Mouse (Mus musculus) stomach, postnatal 0 days (tissue): Measurements from ENCODE around the gene Eif3b. TPM values are rescaled to one million over a fixed set of nuclear protein-coding genes. Genes with fewer than 3 reads are reported as not detected.

Experiments used
- ATAC-seq: fragments of 200-750 bp; cut with Nextera tagmentation; 2 replicates; pipeline ENCODE4 v1.8.0; 2017; ENCODE audit not compliant: low FRiP score, low TSS enrichment
- DNase-seq: peaks from one replicate; pipeline ENCODE4 v3.0.0-alpha.2; 2016; ENCODE audit warnings: low spot score
- H3K27ac ChIP-seq: fragments of 300-500 bp; sonication (generic); replicated peaks from 2 replicates; pipeline ENCODE4 v1.5.1; 2014; ENCODE audit warnings: mild to moderate bottlenecking, control low read depth
- H3K27me3 ChIP-seq: fragments of 300-500 bp; sonication (generic); 2 replicates; pipeline ENCODE4 v1.6.1; 2014; ENCODE audit warnings: low read length; ENCODE audit not compliant: control insufficient read depth, insufficient read depth
- H3K36me3 ChIP-seq: fragments of 300-500 bp; sonication (generic); 2 replicates; pipeline ENCODE4 v1.6.1; 2014; ENCODE audit warnings: low read length, mixed read lengths; ENCODE audit not compliant: control insufficient read depth, insufficient read depth
- H3K4me1 ChIP-seq: fragments of 300-500 bp; sonication (generic); replicated peaks from 2 replicates; pipeline ENCODE4 v1.6.1; 2014; ENCODE audit warnings: antibody characterized with exemption; ENCODE audit not compliant: control insufficient read depth, insufficient read depth
- H3K4me2 ChIP-seq: fragments of 300-500 bp; sonication (generic); replicated peaks from 2 replicates; pipeline ENCODE4 v1.6.1; 2014; ENCODE audit warnings: low read depth, mild to moderate bottlenecking, control low read depth, moderate library complexity
- H3K4me3 ChIP-seq: fragments of 300-500 bp; sonication (generic); 2 replicates; pipeline ENCODE4 v1.5.1; 2014; ENCODE audit warnings: low read depth, low read length, control low read depth
- H3K9ac ChIP-seq: fragments of 300-500 bp; sonication (generic); 2 replicates; pipeline ENCODE4 v1.6.1; 2014; ENCODE audit warnings: mild to moderate bottlenecking, low read length, control low read depth, mixed read lengths
- H3K9me3 ChIP-seq: fragments of 300-500 bp; sonication (generic); 2 replicates; pipeline ENCODE4 v1.6.1; 2016; ENCODE audit warnings: low read length; ENCODE audit not compliant: control insufficient read depth
- CTCF ChIP-seq: IDR thresholded peaks from 2 replicates; pipeline ENCODE4 v1.5.1; 2016; ENCODE audit warnings: antibody characterized with exemption, low read depth, mild to moderate bottlenecking, moderate library complexity
- EP300 ChIP-seq: optimal IDR thresholded peaks from 2 replicates; pipeline ENCODE3; 2016; ENCODE audit warnings: antibody characterized with exemption
- whole genome bisulfite sequencing: fragments of 180-500 bp; shearing (Covaris S2); extraction: QIAGEN DNeasy Blood & Tissue Kit; methylation state at CpG from one replicate; pipeline ENCODE4 v1.1.7; 2014; 5-methylcytosine and 5-hydroxymethylcytosine counted together
- microRNA-seq: library from miRNA; unstranded; fragments of <30 nt; microRNA quantifications from one replicate; pipeline ENCODE4, GENCODE M21; 2016
- polyA plus RNA-seq: library from polyadenylated mRNA; unstranded; fragments of >200 nt; fragmentation: Nextera tagmentation; extraction: Ambion mirVana; gene quantifications from 2 replicates; pipeline ENCODE4 v1.2.1, GENCODE M21; 2015

Eif3b gene
- polyA plus RNA-seq, 1 experiment from 2014 or later, result 61.8 TPM

DNA sequence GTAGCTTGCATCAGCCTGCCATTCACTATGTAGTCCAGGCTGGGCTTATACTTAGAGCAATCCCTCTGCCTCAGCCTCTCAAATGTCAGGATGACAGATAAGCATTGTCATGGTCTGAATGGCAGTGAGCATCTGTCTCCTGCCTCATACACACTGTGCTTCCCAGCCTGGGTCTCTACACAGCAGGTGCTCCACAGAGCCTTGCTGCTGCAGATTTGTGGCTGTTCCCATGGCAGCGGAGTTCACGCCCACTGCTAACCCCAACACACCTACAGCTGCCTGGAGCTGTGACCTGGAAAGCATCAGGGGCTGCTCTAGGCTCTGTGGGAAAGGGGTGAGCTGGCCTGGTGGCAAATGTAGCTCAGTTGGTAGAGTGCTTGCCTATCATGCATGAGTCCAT, 45.8 kb downstream of the Eif3b start:
- Histone ChIP-seq H3K9ac (no peak overlapping the region), H3K4me1 (no peaks in the 10 kb centered on the region), H3K4me3 (no peak overlapping the region), H3K9me3 (no peaks in the 10 kb centered on the region), H3K36me3 (no peaks in the 10 kb centered on the region), H3K27me3 (no peaks in the 10 kb centered on the region), H3K27ac (no peak overlapping the region), H3K4me2 (no peak overlapping the region)
- ATAC-seq (no peak), DNase-seq (no peak)
- WGBS, result 76% methylated on average over 2 of the region's 2 CpGs
- TF ChIP-seq CTCF, result no peak
- no peak for TF ChIP-seq EP300

DNA sequence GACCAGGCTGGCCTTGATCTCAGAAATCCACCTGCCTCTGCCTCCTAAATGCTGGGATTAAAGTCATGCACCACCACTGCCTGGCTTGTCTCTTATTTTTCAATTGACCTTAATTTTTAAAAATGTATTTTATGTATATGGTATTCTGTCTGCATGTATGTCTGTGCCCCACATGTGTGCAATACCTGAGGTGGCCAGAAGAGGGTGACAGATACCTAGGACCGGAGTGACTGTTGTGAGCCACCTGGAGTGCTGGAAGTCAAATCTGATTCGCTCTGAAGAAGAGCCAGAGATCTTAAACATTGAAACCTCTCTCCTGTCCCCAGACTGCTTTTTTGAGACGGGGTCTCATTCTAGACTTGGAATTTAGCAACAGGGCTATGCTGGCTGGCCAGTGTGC, 53.2 kb downstream of the Eif3b start:
- H3K9ac ChIP-seq, result no peak overlapping the region
- 80% methylated on average over 3 of the region's 3 CpGs for WGBS
- no peaks in the 10 kb centered on the region for H3K9me3 ChIP-seq

DNA sequence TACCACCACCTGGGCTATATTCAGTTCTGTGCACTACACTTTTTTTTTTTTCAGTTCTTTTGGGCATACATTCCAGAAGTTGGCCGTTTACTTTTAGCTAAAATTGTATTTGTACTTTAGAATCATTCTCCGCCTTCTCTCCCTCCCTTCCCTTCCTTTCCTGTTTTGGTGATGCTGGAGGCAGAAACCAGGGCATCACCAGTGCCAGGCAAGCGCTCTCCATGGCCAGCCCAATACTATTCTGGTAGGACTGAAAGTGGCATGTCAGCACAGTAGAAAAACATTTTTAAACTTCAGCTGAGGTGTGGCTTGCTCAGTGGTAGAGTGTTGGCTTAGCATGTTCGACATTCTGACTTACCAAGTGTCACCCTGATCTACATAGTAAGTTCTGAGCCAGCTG, 62.3 kb downstream of the Eif3b start:
- Histone ChIP-seq H3K27ac (no peak overlapping the region), H3K9me3 (no peaks in the 10 kb centered on the region), H3K27me3 (no peaks in the 10 kb centered on the region), H3K9ac (no peak overlapping the region), H3K4me3 (no peak overlapping the region), H3K36me3 (no peaks in the 10 kb centered on the region), H3K4me1 (no peaks in the 10 kb centered on the region), H3K4me2 (no peak overlapping the region)
- 51% methylated on average over 4 of the region's 4 CpGs for WGBS
- no peak for ATAC-seq
- DNase-seq, result no peak
- TF ChIP-seq EP300 (no peak), CTCF (no peak)

More for the DNA sequence above, 53.2 kb downstream of the Eif3b start:
- Histone ChIP-seq H3K4me2 (no peak overlapping the region), H3K4me1 (no peaks in the 10 kb centered on the region), H3K36me3 (no peaks in the 10 kb centered on the region), H3K27ac (no peak overlapping the region), H3K4me3 (no peak overlapping the region), H3K27me3 (no peaks in the 10 kb centered on the region)
- peak; percentile 54 for TF ChIP-seq CTCF
- no peak for TF ChIP-seq EP300
- ATAC-seq (no peak), DNase-seq (no peak)

DNA sequence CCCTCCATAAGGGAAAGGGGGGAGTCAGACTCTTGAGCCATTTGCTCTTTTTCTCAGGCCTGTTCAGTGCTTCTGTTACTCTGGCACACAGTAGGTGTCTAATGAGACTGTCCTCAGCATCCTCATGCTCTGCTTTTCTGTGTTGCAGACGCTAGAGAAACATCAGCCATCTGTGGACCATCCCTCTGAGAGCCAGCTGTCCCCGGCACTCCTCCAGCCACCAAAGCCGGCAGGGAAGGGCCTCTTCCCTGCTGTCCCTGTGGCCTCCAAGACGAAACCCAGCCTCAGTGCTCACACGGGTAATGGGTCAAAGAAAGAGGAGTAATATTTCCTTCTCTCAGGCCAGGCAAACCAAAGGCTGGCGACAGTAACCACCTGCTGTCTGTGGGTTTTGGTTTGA, 72.0 kb downstream of the Eif3b start:
- Histone ChIP-seq H3K4me1 (no peaks in the 10 kb centered on the region), H3K27ac (no peak overlapping the region), H3K4me3 (no peak overlapping the region), H3K9me3 (no peaks in the 10 kb centered on the region), H3K36me3 (no peaks in the 10 kb centered on the region), H3K4me2 (no peak overlapping the region), H3K9ac (no peak overlapping the region), H3K27me3 (no peaks in the 10 kb centered on the region)
- DNase-seq (no peak), ATAC-seq (no peak)
- WGBS, result 58% methylated on average over 6 of the region's 6 CpGs
- TF ChIP-seq CTCF, result no peak
- TF ChIP-seq EP300, result no peak

DNA sequence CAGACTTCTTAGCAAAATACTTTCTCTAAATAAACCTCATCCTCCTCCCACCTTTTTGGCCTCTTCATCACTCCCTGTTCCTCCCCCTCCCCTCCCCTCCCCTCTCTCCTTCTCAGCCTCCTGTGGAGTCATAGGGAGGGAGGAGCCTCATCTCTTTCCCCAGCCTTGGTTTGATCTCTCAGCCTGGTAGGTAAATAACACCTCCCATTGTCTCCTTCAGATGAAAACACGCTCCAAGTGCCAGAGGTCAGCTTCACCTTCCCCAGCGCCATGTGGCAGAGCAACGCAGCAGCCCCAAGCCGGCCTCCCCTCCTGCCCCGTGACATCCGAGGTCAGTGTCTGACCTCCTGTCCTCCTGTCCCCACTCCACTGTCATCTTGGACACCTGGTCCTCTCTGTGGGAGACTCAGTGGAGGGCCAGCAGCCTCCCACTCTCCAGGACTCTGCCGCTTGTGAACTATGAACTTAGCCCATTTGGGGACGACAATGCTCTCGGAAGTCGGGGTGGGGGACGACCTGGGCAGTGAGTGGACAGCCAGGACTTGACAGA, 73.6 kb downstream of the Eif3b start:
- no peak overlapping the region for H3K4me2 ChIP-seq
- TF ChIP-seq CTCF, result no peak
- TF ChIP-seq EP300, result no peak

More for the DNA sequence above, 73.6 kb downstream of the Eif3b start:
- Histone ChIP-seq H3K36me3 (no peaks in the 10 kb centered on the region), H3K4me1 (no peaks in the 10 kb centered on the region), H3K9ac (no peak overlapping the region), H3K27me3 (no peaks in the 10 kb centered on the region), H3K27ac (no peak overlapping the region), H3K4me3 (no peak overlapping the region), H3K9me3 (no peaks in the 10 kb centered on the region)
- 14% methylated on average over 11 of the region's 11 CpGs for WGBS
- no peak for DNase-seq
- ATAC-seq, result 0 out of 2 replicates have a peak, but pooled peaks have one; percentile 24

Small RNAs within 50 kb of the gene (microRNA-seq; reads per million reads assigned to microRNA genes)
- gene Mir7038, result not detected

Other genes starting within 250 kb of the Eif3b start
- gene Mad1l1, start 97.8 kb upstream of the Eif3b start, polyA plus RNA-seq, result 14.2 and 15.3 TPM in 2 replicates
- 24.8 and 25.3 TPM in 2 replicates for gene Nudt1, start 97.7 kb upstream of the Eif3b start, polyA plus RNA-seq
- 11.4 and 12.4 TPM in 2 replicates for gene Mrm2, start 87.4 kb upstream of the Eif3b start, polyA plus RNA-seq
- 8.0 and 8.6 TPM in 2 replicates for gene Snx8, start 30.1 kb upstream of the Eif3b start, polyA plus RNA-seq
- not detected in 2 replicates for gene Gm4869, start 26.3 kb downstream of the Eif3b start, polyA plus RNA-seq
- 12.8 and 15.8 TPM in 2 replicates for gene Chst12, start 86.2 kb downstream of the Eif3b start, polyA plus RNA-seq
- gene Grifin, start 145.7 kb downstream of the Eif3b start, polyA plus RNA-seq, result 0.17 TPM in 2 replicates
- 11.1 and 11.4 TPM in 2 replicates for gene Lfng, start 188.0 kb downstream of the Eif3b start, polyA plus RNA-seq
- gene Ttyh3, start 229.7 kb downstream of the Eif3b start, polyA plus RNA-seq, result 8.5 and 9.6 TPM in 2 replicates